Mouse (Mus musculus): ENCODE measurements around the gene Chrnb1.

DNA sequence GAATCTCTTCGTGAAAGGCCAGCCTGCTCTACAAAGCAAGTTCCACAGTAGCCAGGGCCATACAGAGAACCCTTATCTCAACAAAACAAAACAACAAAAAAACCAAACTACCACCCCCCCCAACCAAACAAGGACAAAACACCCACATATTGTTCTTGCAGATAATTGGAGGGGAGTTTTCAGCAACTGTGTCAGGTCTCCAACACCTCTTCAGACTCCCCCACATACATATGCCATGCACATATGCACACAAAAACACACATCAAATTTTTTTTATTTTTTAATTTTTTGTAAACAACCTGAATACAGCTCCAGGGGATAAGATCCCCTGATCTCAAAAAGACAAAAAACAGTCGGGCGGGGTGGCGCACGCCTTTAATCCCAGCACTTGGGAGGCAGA, 41.5 kb downstream of the Chrnb1 start:
- no peak for TF ChIP-seq CTCF (conservative IDR thresholded peaks at IDR 0.05; ENCODE audit: insufficient read depth, insufficient read length, low read depth, low read length)
- TF ChIP-seq POLR2A (IDR thresholded peaks at IDR 0.05; ENCODE audit: low read depth, low read length) = no peak
